Mouse (Mus musculus): ENCODE results near the gene Sfxn5.

Sfxn5 gene

GRCm38 (mm10) chr6:85237595-85238337 lies 95.5 kb downstream of the Sfxn5 start:
- in situ Hi-C loops (cut with MboI; ENCODE audit: low sequenced_read_pairs), result no loop called here

GRCm38 (mm10) chr6:85237001-85237400 lies 96.2 kb downstream of the Sfxn5 start:
- in situ Hi-C loops (cut with MboI; ENCODE audit: low sequenced_read_pairs), result no loop called here

- in situ Hi-C loops (cut with MboI; ENCODE audit: low sequenced_read_pairs), result no loop called here
Observed at GRCm38 (mm10) chr6:85234796-85235195, 98.4 kb downstream of the Sfxn5 start.

GRCm38 (mm10) chr6:85232836-85233623 lies 100.2 kb downstream of the Sfxn5 start:
- in situ Hi-C loops (cut with MboI; ENCODE audit: low sequenced_read_pairs), result no loop called here

GRCm38 (mm10) chr6:85232045-85232444 lies 101.2 kb downstream of the Sfxn5 start:
- in situ Hi-C loops (cut with MboI; ENCODE audit: low sequenced_read_pairs), result no loop called here

GRCm38 (mm10) chr6:85231469-85231868 lies 101.8 kb downstream of the Sfxn5 start:
- in situ Hi-C loops (cut with MboI; ENCODE audit: low sequenced_read_pairs), result no loop called here

GRCm38 (mm10) chr6:85230762-85231161 lies 102.5 kb downstream of the Sfxn5 start:
- in situ Hi-C loops (cut with MboI; ENCODE audit: low sequenced_read_pairs), result no loop called here

- in situ Hi-C loops (cut with MboI; ENCODE audit: low sequenced_read_pairs), result no loop called here
Observed at GRCm38 (mm10) chr6:85227520-85227919, 105.7 kb downstream of the Sfxn5 start.

GRCm38 (mm10) chr6:85226570-85226969 lies 106.7 kb downstream of the Sfxn5 start:
- in situ Hi-C loops (cut with MboI; ENCODE audit: low sequenced_read_pairs), result no loop called here

- in situ Hi-C loops (cut with MboI; ENCODE audit: low sequenced_read_pairs), result no loop called here
Observed at GRCm38 (mm10) chr6:85224442-85224891, 108.8 kb downstream of the Sfxn5 start.

- in situ Hi-C loops (cut with MboI; ENCODE audit: low sequenced_read_pairs), result no loop called here
Observed at GRCm38 (mm10) chr6:85223498-85224150, 109.6 kb downstream of the Sfxn5 start.

GRCm38 (mm10) chr6:85222551-85222950 lies 110.7 kb downstream of the Sfxn5 start:
- in situ Hi-C loops (cut with MboI; ENCODE audit: low sequenced_read_pairs), result no loop called here

- in situ Hi-C loops (cut with MboI; ENCODE audit: low sequenced_read_pairs), result no loop called here
Observed at GRCm38 (mm10) chr6:85220917-85221316, 112.3 kb downstream of the Sfxn5 start.

- in situ Hi-C loops (cut with MboI; ENCODE audit: low sequenced_read_pairs), result no loop called here
Observed at GRCm38 (mm10) chr6:85219706-85220105, 113.5 kb downstream of the Sfxn5 start.

- in situ Hi-C loops (cut with MboI; ENCODE audit: low sequenced_read_pairs), result no loop called here
Observed at GRCm38 (mm10) chr6:85218684-85219445, 114.4 kb downstream of the Sfxn5 start.

GRCm38 (mm10) chr6:85218251-85218650 lies 115.0 kb downstream of the Sfxn5 start:
- in situ Hi-C loops (cut with MboI; ENCODE audit: low sequenced_read_pairs), result no loop called here

- in situ Hi-C loops (cut with MboI; ENCODE audit: low sequenced_read_pairs), result no loop called here
Observed at GRCm38 (mm10) chr6:85210686-85211085, 122.5 kb downstream of the Sfxn5 start.

- in situ Hi-C loops (cut with MboI; ENCODE audit: low sequenced_read_pairs), result no loop called here
Observed at GRCm38 (mm10) chr6:85209226-85209967, 123.8 kb downstream of the Sfxn5 start.

- in situ Hi-C loops (cut with MboI; ENCODE audit: low sequenced_read_pairs), result no loop called here
Observed at GRCm38 (mm10) chr6:85207345-85207744, 125.9 kb downstream of the Sfxn5 start.

- in situ Hi-C loops (cut with MboI; ENCODE audit: low sequenced_read_pairs), result no loop called here
Observed at GRCm38 (mm10) chr6:85206939-85207285, 126.3 kb downstream of the Sfxn5 start.

Measured in CH12F3 (cell line).